Comparison of ENCODE assay signal across 10 mouse cellular contexts in the genomic region with DNA sequence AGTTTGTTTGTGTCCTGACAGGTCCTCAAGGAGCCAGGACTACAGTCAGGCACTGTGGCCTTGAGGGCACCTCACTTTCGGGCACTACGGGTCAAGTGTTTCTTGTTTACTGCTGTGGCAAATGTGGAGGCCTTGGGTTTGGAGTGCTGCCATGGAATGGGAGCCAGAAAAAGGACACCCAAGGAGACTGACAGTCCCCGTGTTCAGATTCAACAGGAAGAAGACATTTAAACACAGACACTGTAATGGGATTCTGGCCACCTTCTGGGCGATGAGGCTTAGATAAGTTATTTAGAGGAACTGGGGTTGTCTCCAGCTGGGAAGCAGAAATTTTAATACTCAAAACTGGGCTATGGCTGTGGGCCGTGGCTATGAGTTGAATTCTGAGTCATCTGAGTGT.
A peak's percentile ranks its signal among the peaks of the same experiment; 100 is the strongest.
DNase-seq lines count a peak whose midpoint lies in the region; ATAC-seq and TF ChIP-seq lines count a peak whose summit lies in the region.
"Had no signal": no experiment of that assay in that cellular context is flagged by ENCODE, and none has a peak within 500 bp of the region (broad histone marks: within the 10 kb centered on the region; RNA-seq: fewer than 3 reads in every experiment).

No protein-coding gene starts in this region.

- no peak overlapping the region for H3K27ac ChIP-seq in intestine, postnatal 0 days (ENCODE audit: low read depth, low read length)
- H3K27ac ChIP-seq: heart, embryonic 13.5 days had no signal

- WGBS in intestine, postnatal 0 days, result 58% methylated on average over 5 of the region's 5 CpGs

- no peaks in the 10 kb centered on the region for H3K9me3 ChIP-seq in intestine, postnatal 0 days (ENCODE audit: control insufficient read depth)

- no peak for ATAC-seq in intestine, postnatal 0 days

- H3K4me3 ChIP-seq in intestine, postnatal 0 days (ENCODE audit: low read depth, low read length), result no peak overlapping the region
- H3K4me3 ChIP-seq: heart, embryonic 13.5 days had no signal

- no peak for TF ChIP-seq CTCF in intestine, postnatal 0 days (IDR thresholded peaks at IDR 0.05; ENCODE audit: low read depth)

- H3K4me1 ChIP-seq in intestine, postnatal 0 days (replicated peaks; ENCODE audit: control insufficient read depth, insufficient read depth, low read length), result no peaks in the 10 kb centered on the region
- H3K4me1 ChIP-seq: heart, embryonic 13.5 days had no signal

- DNase-seq in heart, postnatal 4 days, result peak; percentile 13
- DNase-seq in heart, adult 8-10 months (ENCODE audit: low spot score), result no peak
- peak; percentile 70 for DNase-seq in adrenal gland, adult 8-10 months
- DNase-seq in cerebellum, postnatal 10 days, result peak; percentile 61 to 67
- DNase-seq in right cerebral cortex, postnatal 10 days (ENCODE audit: low spot score in 2 of 2), result peak; percentile 52 to 56
- DNase-seq in frontal cortex, postnatal 10 days (ENCODE audit: low spot score in 2 of 2), result no peak
- DNase-seq: kidney, postnatal 4 days; lung, embryonic 14.5 days had no signal

- H3K4me2 ChIP-seq in intestine, postnatal 0 days (replicated peaks; ENCODE audit: low read depth), result no peak overlapping the region
- H3K4me2 ChIP-seq: heart, embryonic 13.5 days; lung, embryonic 14.5 days had no signal

- H3K36me3 ChIP-seq in intestine, postnatal 0 days (ENCODE audit: control insufficient read depth, insufficient read depth), result no peaks in the 10 kb centered on the region
- H3K36me3 ChIP-seq: heart, embryonic 13.5 days had no signal

- H3K9ac ChIP-seq in intestine, postnatal 0 days (ENCODE audit: low read depth, low read length), result no peak overlapping the region
- H3K9ac ChIP-seq: heart, embryonic 13.5 days; lung, embryonic 14.5 days had no signal

- H3K27me3 ChIP-seq in intestine, postnatal 0 days (replicated peaks; ENCODE audit: control insufficient read depth, insufficient read depth, low read length), result no peaks in the 10 kb centered on the region
- H3K27me3 ChIP-seq: heart, embryonic 13.5 days had no signal

Comparison
In these comparisons a context has a peak if more than half of its experiments do, and no peak if none do; other contexts are left out.
1. DNase-seq: peak in heart, postnatal 4 days (single experiment), adrenal gland, adult 8-10 months (single experiment), cerebellum, postnatal 10 days (2 of 2) and right cerebral cortex, postnatal 10 days (2 of 2); none in heart, adult 8-10 months (single experiment) and frontal cortex, postnatal 10 days (0 of 2).